Mouse (Mus musculus): ENCODE measurements at regions not wholly inside any gene's neighbourhood (a gene's known extent, or its start where the extent isn't known, plus 50 kb on each side); places are given as distances from the start of the nearest gene placed in this dataset.

- DNase-seq, result peak; percentile 7
These were observed 1698.0 kb upstream of the Pcdh17 start for GRCm38 (mm10) chr14:82745383-82745782.

DNA sequence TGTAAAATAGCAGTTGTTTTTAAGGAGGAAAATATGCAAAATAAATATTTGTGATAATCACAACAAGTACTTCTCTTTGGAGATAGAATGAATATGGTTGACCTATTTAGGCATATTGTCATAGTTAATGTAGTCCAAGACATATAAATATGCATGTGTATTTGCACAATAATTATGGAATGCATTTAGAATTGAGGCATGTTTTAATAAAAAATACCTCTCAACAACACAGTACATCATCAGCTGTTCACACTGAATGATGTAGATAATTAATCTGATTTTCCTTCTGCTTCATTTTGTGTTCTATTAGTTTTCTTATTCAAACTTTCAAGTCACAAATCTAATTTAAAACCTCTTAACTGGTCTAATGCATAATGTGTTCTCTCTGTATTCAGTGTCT lies 1685.2 kb upstream of the Pcdh17 start:
- DNase-seq, result no peak
